Mouse (Mus musculus): ENCODE measurements at regions not wholly inside any gene's neighbourhood (a gene's known extent, or its start where the extent isn't known, plus 50 kb on each side); places are given as distances from the start of the nearest gene placed in this dataset.
"Not testable (repeated sequence)": the region's sequence is repeated elsewhere in the genome, so short reads cannot be mapped to it uniquely, and the experiment has no call there.

DNA sequence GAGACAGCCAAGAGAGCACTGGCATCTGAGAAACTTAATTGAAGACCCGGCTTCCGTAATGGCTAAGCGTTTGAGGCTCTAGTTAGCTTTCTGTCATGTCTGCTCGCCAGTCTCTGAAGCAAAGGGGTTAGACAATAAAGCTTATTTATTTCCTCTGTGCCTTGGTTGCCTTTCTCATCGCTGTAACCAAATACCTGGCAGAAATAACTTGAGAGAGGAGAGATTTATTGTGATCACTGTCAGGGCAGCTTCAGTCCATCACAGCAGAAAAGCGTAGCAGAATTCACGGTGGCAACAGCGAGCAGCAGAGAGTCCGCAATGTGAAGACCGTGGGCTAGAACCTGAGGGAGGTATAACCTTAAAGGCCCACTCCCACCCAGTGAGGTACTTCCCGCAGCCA is 174.2 kb upstream of the Cdkn3 start:
- Histone ChIP-seq H3K4me1 (replicated peaks; ENCODE audit: control insufficient read depth, insufficient read depth, low read length) (no peaks in the 10 kb centered on the region), H3K36me3 (ENCODE audit: control insufficient read depth, insufficient read depth) (no peaks in the 10 kb centered on the region), H3K9ac (ENCODE audit: low read depth, low read length) (no peak overlapping the region), H3K4me3 (ENCODE audit: low read depth, low read length) (no peak overlapping the region), H3K27me3 (replicated peaks; ENCODE audit: control insufficient read depth, insufficient read depth, low read length) (no peaks in the 10 kb centered on the region), H3K9me3 (ENCODE audit: control insufficient read depth) (no peaks in the 10 kb centered on the region), H3K27ac (ENCODE audit: low read depth, low read length) (no peak overlapping the region), H3K4me2 (replicated peaks; ENCODE audit: low read depth) (no peak overlapping the region)
- 77% methylated on average over 11 of the region's 11 CpGs for WGBS
- no peak for TF ChIP-seq CTCF (IDR thresholded peaks at IDR 0.05; ENCODE audit: low read depth)
- no peak for ATAC-seq

GRCm38 (mm10) chr14:46578051-46579000 is 182.0 kb upstream of the Cdkn3 start:
- no peak for ATAC-seq

GRCm38 (mm10) chr14:46575889-46576288 is 184.5 kb upstream of the Cdkn3 start:
- 76% methylated on average over 4 of the region's 4 CpGs for WGBS
- H3K4me1 ChIP-seq (replicated peaks; ENCODE audit: control insufficient read depth, insufficient read depth, low read length) = no peaks in the 10 kb centered on the region
- no peak for TF ChIP-seq CTCF (IDR thresholded peaks at IDR 0.05; ENCODE audit: low read depth)
- no peak overlapping the region for H3K9ac ChIP-seq (ENCODE audit: low read depth, low read length)
- H3K4me3 ChIP-seq (ENCODE audit: low read depth, low read length) = no peak overlapping the region
- H3K36me3 ChIP-seq (ENCODE audit: control insufficient read depth, insufficient read depth) = no peaks in the 10 kb centered on the region
- no peak for ATAC-seq
- no peaks in the 10 kb centered on the region for H3K27me3 ChIP-seq (replicated peaks; ENCODE audit: control insufficient read depth, insufficient read depth, low read length)
- no peaks in the 10 kb centered on the region for H3K9me3 ChIP-seq (ENCODE audit: control insufficient read depth)
- no peak overlapping the region for H3K4me2 ChIP-seq (replicated peaks; ENCODE audit: low read depth)
- no peak overlapping the region for H3K27ac ChIP-seq (ENCODE audit: low read depth, low read length)

More at GRCm38 (mm10) chr14:46578051-46579000, 182.0 kb upstream of the Cdkn3 start:
- Histone ChIP-seq H3K9me3 (ENCODE audit: control insufficient read depth) (no peaks in the 10 kb centered on the region), H3K27me3 (replicated peaks; ENCODE audit: control insufficient read depth, insufficient read depth, low read length) (no peaks in the 10 kb centered on the region), H3K9ac (ENCODE audit: low read depth, low read length) (no peak overlapping the region), H3K4me3 (ENCODE audit: low read depth, low read length) (no peak overlapping the region), H3K27ac (ENCODE audit: low read depth, low read length) (no peak overlapping the region), H3K36me3 (ENCODE audit: control insufficient read depth, insufficient read depth) (no peaks in the 10 kb centered on the region), H3K4me1 (replicated peaks; ENCODE audit: control insufficient read depth, insufficient read depth, low read length) (no peaks in the 10 kb centered on the region), H3K4me2 (replicated peaks; ENCODE audit: low read depth) (no peak overlapping the region)
- TF ChIP-seq CTCF (IDR thresholded peaks at IDR 0.05; ENCODE audit: low read depth) = no peak
- WGBS = 79% methylated on average over 13 of the region's 13 CpGs

DNA sequence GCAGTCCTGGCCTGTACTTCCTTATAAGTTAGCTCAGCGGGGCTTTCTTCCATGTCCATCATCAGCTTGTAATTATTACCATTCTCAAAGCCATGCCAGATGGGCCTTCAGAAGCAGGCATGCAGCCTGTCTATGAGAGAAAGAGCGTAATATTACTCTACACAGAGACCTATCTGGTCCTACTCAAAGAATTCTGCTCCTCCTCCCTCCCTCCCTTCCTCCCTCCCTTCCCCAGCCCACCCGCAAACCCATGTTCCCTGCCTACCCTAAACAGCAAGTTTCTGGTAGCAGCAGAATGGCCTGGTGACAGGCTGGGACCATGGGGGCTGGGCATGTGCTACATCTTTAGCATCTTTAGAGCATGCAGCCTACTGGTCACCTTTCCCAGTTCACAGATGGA is 184.9 kb upstream of the Cdkn3 start:
- no peaks in the 10 kb centered on the region for H3K9me3 ChIP-seq (ENCODE audit: control insufficient read depth)
- no peaks in the 10 kb centered on the region for H3K4me1 ChIP-seq (replicated peaks; ENCODE audit: control insufficient read depth, insufficient read depth, low read length)
- WGBS = 78% methylated on average over 3 of the region's 3 CpGs
- no peaks in the 10 kb centered on the region for H3K36me3 ChIP-seq (ENCODE audit: control insufficient read depth, insufficient read depth)
- no peak overlapping the region for H3K4me3 ChIP-seq (ENCODE audit: low read depth, low read length)
- no peak overlapping the region for H3K4me2 ChIP-seq (replicated peaks; ENCODE audit: low read depth)
- ATAC-seq = no peak
- TF ChIP-seq CTCF (IDR thresholded peaks at IDR 0.05; ENCODE audit: low read depth) = no peak
- H3K27ac ChIP-seq (ENCODE audit: low read depth, low read length) = no peak overlapping the region
- no peaks in the 10 kb centered on the region for H3K27me3 ChIP-seq (replicated peaks; ENCODE audit: control insufficient read depth, insufficient read depth, low read length)
- no peak overlapping the region for H3K9ac ChIP-seq (ENCODE audit: low read depth, low read length)

DNA sequence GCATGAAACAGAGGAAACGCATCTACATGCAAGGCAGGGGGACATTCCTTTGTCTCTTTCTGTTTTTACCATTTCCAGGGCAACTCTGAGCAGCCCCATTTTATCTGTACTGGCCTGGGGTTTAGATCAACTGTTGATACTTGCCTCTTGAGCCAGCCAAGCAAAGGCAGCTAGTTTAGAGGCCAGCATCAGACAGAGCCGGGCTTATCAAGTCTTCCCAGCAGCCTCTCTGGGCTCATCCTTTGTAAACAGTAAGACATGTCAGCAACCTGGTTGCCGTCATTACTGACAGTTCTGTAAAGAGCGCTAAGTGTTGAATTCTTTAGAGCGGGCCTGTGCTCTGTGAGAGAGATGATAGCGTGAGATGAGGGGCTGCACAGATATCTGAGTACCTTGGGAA is 182.9 kb upstream of the Bmp4 start:
- Histone ChIP-seq H3K27me3 (replicated peaks; ENCODE audit: control insufficient read depth, insufficient read depth, low read length) (no peaks in the 10 kb centered on the region), H3K4me3 (ENCODE audit: low read depth, low read length) (no peak overlapping the region), H3K27ac (ENCODE audit: low read depth, low read length) (no peak overlapping the region), H3K9me3 (ENCODE audit: control insufficient read depth) (no peaks in the 10 kb centered on the region), H3K4me1 (replicated peaks; ENCODE audit: control insufficient read depth, insufficient read depth, low read length) (no peaks in the 10 kb centered on the region), H3K36me3 (ENCODE audit: control insufficient read depth, insufficient read depth) (no peaks in the 10 kb centered on the region), H3K9ac (ENCODE audit: low read depth, low read length) (no peak overlapping the region), H3K4me2 (replicated peaks; ENCODE audit: low read depth) (no peak overlapping the region)
- no peak for TF ChIP-seq CTCF (IDR thresholded peaks at IDR 0.05; ENCODE audit: low read depth)
- no peak for ATAC-seq
- WGBS = 56% methylated on average over 6 of the region's 6 CpGs

DNA sequence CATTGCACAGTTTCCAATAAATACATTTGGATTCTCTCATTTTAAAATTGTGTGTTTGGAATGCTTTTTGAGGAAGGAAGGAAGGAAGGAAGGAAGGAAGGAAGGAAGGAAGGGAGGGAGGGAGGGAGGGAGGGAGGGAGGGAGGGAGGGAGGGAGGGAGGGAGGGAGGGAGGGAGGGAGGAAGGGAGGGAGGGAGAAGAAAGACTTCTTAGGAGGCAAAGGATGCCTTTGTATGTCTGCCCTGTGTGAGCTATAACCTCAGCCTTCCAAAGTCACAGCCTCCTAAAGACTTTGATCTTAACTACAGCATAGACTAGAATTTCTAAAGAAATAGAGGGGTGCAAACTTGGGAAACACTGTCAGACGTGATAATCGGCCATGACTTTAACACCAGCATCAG is 182.5 kb upstream of the Bmp4 start:
- 83% methylated on average over 2 of the region's 2 CpGs for WGBS

More for the DNA sequence above, 182.5 kb upstream of the Bmp4 start:
- not testable (repeated sequence) for H3K4me3 ChIP-seq (ENCODE audit: low read depth, low read length); H3K4me1 ChIP-seq (replicated peaks; ENCODE audit: control insufficient read depth, insufficient read depth, low read length); H3K9me3 ChIP-seq (ENCODE audit: control insufficient read depth); H3K4me2 ChIP-seq (replicated peaks; ENCODE audit: low read depth); H3K9ac ChIP-seq (ENCODE audit: low read depth, low read length); H3K36me3 ChIP-seq (ENCODE audit: control insufficient read depth, insufficient read depth); ATAC-seq; H3K27me3 ChIP-seq (replicated peaks; ENCODE audit: control insufficient read depth, insufficient read depth, low read length); H3K27ac ChIP-seq (ENCODE audit: low read depth, low read length)

Data from intestine, postnatal 0 days (tissue).